Mouse (Mus musculus) spleen, adult 2 months (tissue): ENCODE measurements around the gene Mapt. TPM values are rescaled to one million over a fixed set of nuclear protein-coding genes. Genes with fewer than 3 reads are reported as not detected.

Source experiments
- DNase-seq, 2 experiments: peaks; one replicate each; pipeline versions ENCODE4 v3.0.0 to v3.0.0-alpha.2; 2012 to 2021; ENCODE audit warnings: low spot score in 2 of 2, low read depth in 1 of 2
- H3K27ac ChIP-seq: fragments of 200-500 bp; 2 replicates; pipeline ENCODE4 v1.5.1; 2012; ENCODE audit warnings: low read length, inconsistent platforms; ENCODE audit not compliant: insufficient read depth
- H3K27me3 ChIP-seq: fragments of 200-500 bp; 2 replicates; pipeline ENCODE4 v1.6.1; 2012; ENCODE audit warnings: mild to moderate bottlenecking, moderate library complexity, low read length, inconsistent platforms; ENCODE audit not compliant: control insufficient read depth, insufficient read depth
- H3K36me3 ChIP-seq: fragments of 200-500 bp; 2 replicates; pipeline ENCODE4 v1.6.1; 2012; ENCODE audit warnings: mild to moderate bottlenecking, low read length, inconsistent platforms; ENCODE audit not compliant: control insufficient read depth, insufficient read depth
- H3K4me1 ChIP-seq: fragments of 200-500 bp; 2 replicates; pipeline ENCODE4 v1.6.1; 2011; ENCODE audit warnings: inconsistent platforms; ENCODE audit not compliant: control insufficient read depth, insufficient read depth, insufficient read length
- H3K4me3 ChIP-seq: fragments of 200-500 bp; 2 replicates; pipeline ENCODE4 v1.5.1; 2011; ENCODE audit warnings: mild to moderate bottlenecking, inconsistent platforms; ENCODE audit not compliant: insufficient read depth, insufficient read length; ENCODE audit errors: extremely low read depth
- CTCF ChIP-seq: fragments of 200-500 bp; IDR thresholded peaks from 2 replicates; pipeline ENCODE4 v1.5.1; 2011; ENCODE audit warnings: mild to moderate bottlenecking, inconsistent platforms; ENCODE audit not compliant: insufficient read depth, insufficient read length, insufficient replicate concordance; ENCODE audit errors: extremely low read depth
- POLR2A ChIP-seq: fragments of 200-500 bp; IDR thresholded peaks from 2 replicates; pipeline ENCODE4 v1.6.1; 2011; ENCODE audit warnings: low read depth, low read length, inconsistent platforms
- WGBS: fragments of 180-500 bp; shearing (Covaris S2); methylation state at CpG from one replicate; pipeline ENCODE4 v1.1.7; 2018; 5-methylcytosine and 5-hydroxymethylcytosine counted together
- polyA plus RNA-seq: library from polyadenylated mRNA; depleted of rRNA; stranded (reverse); fragments of >200 nt; gene quantifications from 2 replicates; pipeline ENCODE4 v1.2.3, GENCODE M21; 2012

Mapt gene
- polyA plus RNA-seq, 1 experiment: 0.57 TPM

DNA sequence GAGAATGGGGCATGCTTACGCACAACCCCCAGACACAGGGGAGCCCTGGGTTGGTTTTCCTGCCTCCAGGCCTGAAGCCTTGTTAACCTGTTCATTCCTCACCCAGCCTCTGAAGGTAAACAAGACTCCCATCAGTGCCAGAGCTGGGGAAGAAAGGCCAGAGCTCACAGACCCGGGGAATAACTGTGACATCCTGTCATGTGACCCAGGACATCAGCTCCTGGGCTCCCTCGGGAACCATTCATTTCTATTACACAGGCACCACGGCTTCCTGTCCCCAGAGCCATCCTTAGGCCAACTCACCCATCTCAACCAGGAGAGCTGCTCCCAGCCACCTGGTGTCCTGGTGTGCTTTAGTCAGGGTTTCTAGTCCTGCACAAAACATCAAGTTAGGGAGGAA lies 27.8 kb downstream of the Mapt start:
- no peak overlapping the region for H3K27ac ChIP-seq
- no peak overlapping the region for H3K4me3 ChIP-seq
- H3K36me3 ChIP-seq: no peaks in the 10 kb centered on the region
- no peaks in the 10 kb centered on the region for H3K4me1 ChIP-seq
- DNase-seq: no peak
- TF ChIP-seq POLR2A (no peak), CTCF (no peak)
- H3K27me3 ChIP-seq: no peaks in the 10 kb centered on the region
- WGBS: 31% methylated on average over 4 of the region's 4 CpGs

GRCm38 (mm10) chr11:104264683-104265082 lies 33.5 kb downstream of the Mapt start:
- Histone ChIP-seq H3K36me3 (no peaks in the 10 kb centered on the region), H3K27me3 (no peaks in the 10 kb centered on the region), H3K4me1 (no peaks in the 10 kb centered on the region), H3K4me3 (no peak overlapping the region), H3K27ac (no peak overlapping the region)
- 85% methylated on average over 6 of the region's 6 CpGs for WGBS
- no peak for DNase-seq
- no peak for TF ChIP-seq POLR2A
- TF ChIP-seq CTCF: no peak

GRCm38 (mm10) chr11:104265669-104266068 lies 34.5 kb downstream of the Mapt start:
- Histone ChIP-seq H3K27me3 (no peaks in the 10 kb centered on the region), H3K27ac (no peak overlapping the region), H3K36me3 (no peaks in the 10 kb centered on the region), H3K4me1 (no peaks in the 10 kb centered on the region), H3K4me3 (no peak overlapping the region)
- TF ChIP-seq POLR2A: no peak
- DNase-seq: no peak

- Histone ChIP-seq H3K36me3 (no peaks in the 10 kb centered on the region), H3K4me1 (no peaks in the 10 kb centered on the region), H3K27me3 (no peaks in the 10 kb centered on the region), H3K4me3 (no peak overlapping the region), H3K27ac (no peak overlapping the region)
- no peak for DNase-seq
- 76% methylated on average over 11 of the region's 11 CpGs for WGBS
- TF ChIP-seq CTCF (no peak), POLR2A (no peak)
These were observed 36.2 kb downstream of the Mapt start for GRCm38 (mm10) chr11:104267380-104267779.

- H3K27ac ChIP-seq: no peak overlapping the region
- no peak overlapping the region for H3K4me3 ChIP-seq
- WGBS: 79% methylated on average over 9 of the region's 9 CpGs
- H3K27me3 ChIP-seq: no peaks in the 10 kb centered on the region
- no peak for DNase-seq
- H3K4me1 ChIP-seq: no peaks in the 10 kb centered on the region
- TF ChIP-seq CTCF (no peak), POLR2A (no peak)
- H3K36me3 ChIP-seq: no peaks in the 10 kb centered on the region
These were observed 38.2 kb downstream of the Mapt start for GRCm38 (mm10) chr11:104269385-104269822.

DNA sequence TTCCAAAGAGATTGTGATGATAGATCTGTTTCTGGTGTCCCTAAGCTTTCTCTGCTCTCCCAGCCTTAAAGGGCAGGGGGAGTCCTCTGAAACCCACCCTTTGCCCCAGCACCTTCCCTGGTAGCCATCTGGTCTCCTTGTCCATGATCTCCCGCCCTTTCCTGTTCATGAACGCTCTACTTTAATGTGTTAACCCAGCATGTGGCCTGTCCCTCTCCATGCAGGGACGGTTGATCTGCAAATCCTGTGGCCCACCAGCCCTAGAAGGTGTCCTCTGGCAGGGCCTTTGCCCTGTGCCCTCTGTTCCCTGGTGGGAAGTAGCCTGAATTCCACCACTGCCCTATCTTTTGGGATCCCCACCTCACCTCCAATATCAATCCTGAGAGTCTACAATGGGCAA lies 39.3 kb downstream of the Mapt start:
- no peak for TF ChIP-seq CTCF
- no peak for TF ChIP-seq POLR2A
- Histone ChIP-seq H3K27ac (no peak overlapping the region), H3K4me1 (no peaks in the 10 kb centered on the region), H3K27me3 (no peaks in the 10 kb centered on the region), H3K4me3 (no peak overlapping the region), H3K36me3 (no peaks in the 10 kb centered on the region)
- DNase-seq: no peak
- WGBS: 82% methylated on average over 3 of the region's 3 CpGs

- Histone ChIP-seq H3K27ac (no peak overlapping the region), H3K27me3 (no peaks in the 10 kb centered on the region), H3K4me1 (no peaks in the 10 kb centered on the region), H3K4me3 (no peak overlapping the region), H3K36me3 (no peaks in the 10 kb centered on the region)
- DNase-seq: no peak
- 77% methylated on average over 4 of the region's 4 CpGs for WGBS
- TF ChIP-seq CTCF: no peak
- no peak for TF ChIP-seq POLR2A
These were observed 39.7 kb downstream of the Mapt start for GRCm38 (mm10) chr11:104270876-104271275.
